Mouse (Mus musculus): ENCODE data around the gene Aste1.

- TF ChIP-seq CTCF (IDR thresholded peaks at IDR 0.05; ENCODE audit: borderline replicate concordance, extremely low read depth, insufficient read depth, insufficient read length) (no peak), POLR2A (IDR thresholded peaks at IDR 0.05; ENCODE audit: borderline replicate concordance, extremely low read depth, insufficient read depth, insufficient read length, poor library complexity, severe bottlenecking) (no peak)
These were observed 46.2 kb upstream of the Aste1 start for GRCm38 (mm10) chr9:105349034-105349433.

Data from brain, embryonic 14.5 days (tissue).